Mouse (Mus musculus): ENCODE measurements around the gene Cdk12. TPM values are rescaled to one million over a fixed set of nuclear protein-coding genes. Genes with fewer than 3 reads are reported as not detected.

Gene Cdk12
- polyA plus RNA-seq (2015; fragmentation: Nextera tagmentation; extraction: Ambion mirVana): 7.5 and 9.6 TPM in 2 replicates

DNA sequence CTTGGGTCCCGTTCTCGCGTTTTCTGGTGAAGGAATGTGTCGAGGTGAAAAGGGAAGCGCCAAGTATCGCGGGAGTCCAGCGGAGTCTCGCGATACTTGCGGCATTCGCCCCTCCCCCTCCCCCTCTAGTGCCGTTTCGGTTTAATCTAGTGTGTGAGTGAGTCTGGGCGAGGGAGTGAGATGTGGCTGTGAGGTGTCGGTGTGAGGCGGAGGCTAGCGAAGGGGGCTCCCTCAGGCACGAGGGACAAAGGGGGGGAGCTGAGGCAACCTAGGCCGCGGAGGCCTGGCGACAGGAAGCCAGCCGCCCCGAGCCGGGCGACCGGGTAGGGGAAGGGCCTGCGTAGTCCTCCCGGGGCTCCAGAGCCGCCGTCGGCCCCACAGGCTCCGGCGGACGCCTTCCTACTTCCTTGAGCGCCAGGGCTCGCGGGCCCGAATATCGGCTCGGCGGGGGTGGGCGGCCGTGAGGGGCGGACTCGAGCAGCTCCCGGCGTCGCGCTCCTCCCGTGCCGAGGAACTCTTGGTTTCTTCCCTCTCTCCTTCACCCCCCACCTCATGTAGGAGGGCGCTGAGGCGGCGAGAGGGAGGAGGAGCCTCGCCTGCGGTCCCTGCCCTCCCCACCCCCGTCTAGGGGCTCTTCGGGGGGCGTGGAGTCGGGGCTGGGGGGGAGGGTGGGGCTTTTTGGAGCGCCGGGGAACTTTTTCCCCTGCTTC lies at the start of gene Cdk12:
TSS of gene Cdk12 (plus strand) at position 419 of the 710 bp plus-strand sequence.

DNA sequence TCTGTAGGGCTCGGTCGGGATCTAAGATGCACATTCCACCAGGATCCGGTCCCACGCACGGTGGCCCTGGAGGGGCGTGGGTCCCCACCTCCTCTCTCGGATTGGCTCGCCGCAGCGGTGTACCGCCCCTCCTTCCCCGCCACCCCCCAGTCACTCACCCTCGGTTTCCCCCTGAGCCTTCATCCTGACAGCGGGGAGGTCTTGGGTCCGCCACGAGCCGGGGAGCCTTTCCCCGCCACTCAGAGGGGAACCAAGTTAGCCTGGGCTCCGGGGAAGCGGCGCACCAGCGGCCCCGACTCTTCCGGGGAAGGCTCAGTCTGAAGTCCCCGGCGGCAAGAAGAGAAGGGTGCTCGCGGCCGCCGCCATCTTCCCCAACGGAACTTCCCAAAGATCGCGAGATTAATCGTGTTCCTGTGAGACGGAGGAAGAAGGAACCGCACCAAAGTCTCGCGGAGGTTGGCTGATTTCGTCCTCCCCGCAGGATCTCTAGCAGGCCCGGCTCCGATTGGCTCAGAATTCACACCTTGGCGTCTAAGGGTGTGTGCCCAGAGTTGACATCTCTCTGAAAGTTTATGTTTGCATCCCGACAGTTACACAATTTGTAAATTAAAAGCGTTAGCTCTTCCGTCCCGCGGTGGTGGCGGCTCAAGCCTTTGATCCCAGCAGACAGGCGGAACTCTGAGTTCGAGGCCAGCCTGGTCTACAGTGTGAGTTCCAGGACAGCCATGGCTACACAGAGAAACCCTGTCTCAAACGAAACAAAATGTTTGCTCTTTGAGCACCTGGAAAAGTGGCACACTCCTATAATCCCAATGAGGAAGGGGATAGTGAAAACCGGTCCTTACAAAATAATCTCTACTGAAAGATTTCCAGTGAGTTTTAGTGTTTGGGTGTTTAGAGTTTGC lies 9.7 kb upstream of the Cdk12 start, which contains the start of gene Med1:
TSS of gene Med1 (minus strand) at position 393 of the 905 bp plus-strand sequence.

Other genes with a start within 250 kb of the Cdk12 start
- gene Plxdc1, start 216.6 kb upstream of the Cdk12 start, polyA plus RNA-seq (2015; fragmentation: Nextera tagmentation; extraction: Ambion mirVana): 4.1 and 4.9 TPM in 2 replicates
- gene Arl5c, start 206.9 kb upstream of the Cdk12 start, polyA plus RNA-seq (2015; fragmentation: Nextera tagmentation; extraction: Ambion mirVana): 15.5 and 16.6 TPM in 2 replicates
- gene Cacnb1, start 180.0 kb upstream of the Cdk12 start, polyA plus RNA-seq (2015; fragmentation: Nextera tagmentation; extraction: Ambion mirVana): 0.91 and 1.9 TPM in 2 replicates
- 919 and 932 TPM in 2 replicates for gene Rpl19, start 176.3 kb upstream of the Cdk12 start, polyA plus RNA-seq (2015; fragmentation: Nextera tagmentation; extraction: Ambion mirVana)
- 0.23 and 0.38 TPM in 2 replicates for gene Stac2, start 149.6 kb upstream of the Cdk12 start, polyA plus RNA-seq (2015; fragmentation: Nextera tagmentation; extraction: Ambion mirVana)
- 8.3 and 9.7 TPM in 2 replicates for gene Fbxl20, start 52.7 kb upstream of the Cdk12 start, polyA plus RNA-seq (2015; fragmentation: Nextera tagmentation; extraction: Ambion mirVana)
- 29.2 and 31.0 TPM in 2 replicates for gene Med1, start 9.8 kb upstream of the Cdk12 start, polyA plus RNA-seq (2015; fragmentation: Nextera tagmentation; extraction: Ambion mirVana)
- not detected in 2 replicates for gene Neurod2, start 126.6 kb downstream of the Cdk12 start, polyA plus RNA-seq (2015; fragmentation: Nextera tagmentation; extraction: Ambion mirVana)
- 0.18 and 0.24 TPM in 2 replicates for gene Ppp1r1b, start 145.3 kb downstream of the Cdk12 start, polyA plus RNA-seq (2015; fragmentation: Nextera tagmentation; extraction: Ambion mirVana)
- 18.5 and 22.1 TPM in 2 replicates for gene Stard3, start 155.3 kb downstream of the Cdk12 start, polyA plus RNA-seq (2015; fragmentation: Nextera tagmentation; extraction: Ambion mirVana)
- gene Tcap, start 180.8 kb downstream of the Cdk12 start, polyA plus RNA-seq (2015; fragmentation: Nextera tagmentation; extraction: Ambion mirVana): not detected in 2 replicates
- gene Pnmt, start 183.4 kb downstream of the Cdk12 start, polyA plus RNA-seq (2015; fragmentation: Nextera tagmentation; extraction: Ambion mirVana): not detected in 2 replicates
- 4.4 and 6.1 TPM in 2 replicates for gene Pgap3, start 197.4 kb downstream of the Cdk12 start, polyA plus RNA-seq (2015; fragmentation: Nextera tagmentation; extraction: Ambion mirVana)
- gene Erbb2, start 209.4 kb downstream of the Cdk12 start, polyA plus RNA-seq (2015; fragmentation: Nextera tagmentation; extraction: Ambion mirVana): 3.5 and 4.7 TPM in 2 replicates
- gene Mien1, start 235.9 kb downstream of the Cdk12 start, polyA plus RNA-seq (2015; fragmentation: Nextera tagmentation; extraction: Ambion mirVana): 64.5 and 65.2 TPM in 2 replicates
- 0.39 and 0.54 TPM in 2 replicates for gene Grb7, start 243.3 kb downstream of the Cdk12 start, polyA plus RNA-seq (2015; fragmentation: Nextera tagmentation; extraction: Ambion mirVana)